Mouse (Mus musculus): ENCODE measurements around the gene Mtap. TPM values are rescaled to one million over a fixed set of nuclear protein-coding genes. Genes with fewer than 3 reads are reported as not detected.

The Mtap gene
- total RNA-seq, 2 experiments from 2014 or later, result 2.6 to 4.2 TPM

- no peak for ATAC-seq (replicated peaks; ENCODE audit: low FRiP score, poor library complexity, severe bottlenecking)
Measured at GRCm38 (mm10) chr4:89197128-89197527, 60.2 kb downstream of the Mtap start.

DNA sequence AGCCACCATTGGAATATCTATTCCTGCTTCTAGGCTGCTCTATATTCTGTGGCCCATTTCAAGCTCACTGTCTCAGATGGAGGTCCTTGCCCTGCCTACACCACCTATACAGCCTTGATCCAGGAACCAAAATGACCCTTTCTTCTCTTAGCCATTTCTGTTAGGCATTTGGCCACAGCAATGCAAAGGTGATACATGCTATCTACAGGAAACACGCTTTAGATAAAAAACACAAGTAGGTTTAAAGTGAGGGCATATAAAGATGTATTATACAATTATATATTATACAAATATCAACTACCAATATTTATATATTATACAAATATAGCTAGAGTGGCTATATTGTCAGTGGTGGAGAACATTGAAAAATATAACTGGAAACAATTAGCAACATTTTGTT lies 63.9 kb downstream of the Mtap start:
- no peak for ATAC-seq (replicated peaks; ENCODE audit: low FRiP score, poor library complexity, severe bottlenecking)

- no peak for ATAC-seq (replicated peaks; ENCODE audit: low FRiP score, poor library complexity, severe bottlenecking)
Measured at GRCm38 (mm10) chr4:89209310-89209709, 72.4 kb downstream of the Mtap start.

- no peak for ATAC-seq (replicated peaks; ENCODE audit: low FRiP score, poor library complexity, severe bottlenecking)
Measured at GRCm38 (mm10) chr4:89210314-89210713, 73.4 kb downstream of the Mtap start.

GRCm38 (mm10) chr4:89212178-89212577 lies 75.3 kb downstream of the Mtap start:
- no peak for ATAC-seq (replicated peaks; ENCODE audit: low FRiP score, poor library complexity, severe bottlenecking)

Other genes with a start within 250 kb of the Mtap start
- gene Cdkn2a, start 157.5 kb downstream of the Mtap start, total RNA-seq (2015; ENCODE audit: low replicate concordance), result not detected in 2 replicates
- not detected in 2 replicates for gene Cdkn2a, start 157.5 kb downstream of the Mtap start, total RNA-seq (2017; ENCODE audit: low replicate concordance)
- gene Cdkn2b, start 173.9 kb downstream of the Mtap start, total RNA-seq (2015; ENCODE audit: low replicate concordance), result not detected in 2 replicates
- not detected in 2 replicates for gene Cdkn2b, start 173.9 kb downstream of the Mtap start, total RNA-seq (2017; ENCODE audit: low replicate concordance)

Measured in erythroblast, adult 5-6 weeks (primary cell).